Mouse (Mus musculus): Measurements from ENCODE around the gene Ifi208. TPM values are rescaled to one million over a fixed set of nuclear protein-coding genes. Genes with fewer than 3 reads are reported as not detected.
"Not testable (repeated sequence)": the region's sequence is repeated elsewhere in the genome, so short reads cannot be mapped to it uniquely, and the experiment has no call there.

Ifi208 gene
- polyA plus RNA-seq (2014; fragmentation: Nextera tagmentation; extraction: Ambion mirVana), result not detected in 2 replicates

DNA sequence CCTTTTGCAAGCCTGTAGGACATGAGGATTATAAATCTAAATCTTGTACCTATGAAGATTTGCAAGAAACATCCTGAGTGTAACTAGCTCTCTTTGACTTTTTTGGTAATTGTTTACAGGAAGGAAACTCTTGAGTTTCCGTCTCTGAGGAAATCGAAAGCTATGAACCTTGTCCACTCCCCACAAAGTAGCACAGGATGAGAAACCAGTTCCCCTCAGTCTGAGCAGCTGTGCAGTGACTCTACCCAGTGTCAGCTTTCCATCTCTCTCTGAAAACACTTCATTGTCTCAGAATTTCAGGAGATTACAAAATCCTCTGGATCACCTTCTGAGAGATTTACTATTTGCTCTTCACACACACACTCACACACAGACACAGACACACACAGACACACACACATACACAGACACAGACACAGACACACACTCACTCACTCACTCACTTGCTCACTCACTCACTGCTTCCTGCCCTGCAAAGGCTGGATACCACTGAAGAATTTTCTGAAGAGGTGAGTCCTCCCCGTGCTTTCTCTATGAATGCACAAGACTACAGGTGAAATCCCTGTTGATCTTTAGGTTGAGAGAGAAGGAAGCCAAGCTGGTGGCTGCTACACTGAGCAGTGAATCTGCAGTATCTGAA, at the start of gene Ifi208:
Ifi208 (plus strand) TSS at position 218 of the 640 bp plus-strand sequence.
- WGBS, result 50% methylated on average over 3 of the region's 3 CpGs
- H3K36me3 ChIP-seq (ENCODE audit: control insufficient read depth, insufficient read depth, low read length); ATAC-seq (replicated peaks; ENCODE audit: low FRiP score); DNase-seq (ENCODE audit: low spot score); H3K4me1 ChIP-seq (replicated peaks; ENCODE audit: control insufficient read depth, insufficient read depth, low read length); H3K4me2 ChIP-seq (ENCODE audit: low read depth, low read length, severe bottlenecking); H3K9me3 ChIP-seq (ENCODE audit: control insufficient read depth, low read length); H3K27me3 ChIP-seq (ENCODE audit: control insufficient read depth, insufficient read depth, low read length); H3K4me3 ChIP-seq (ENCODE audit: low read depth, low read length); H3K27ac ChIP-seq (ENCODE audit: low read depth, low read length); H3K9ac ChIP-seq (ENCODE audit: low read length): not testable (repeated sequence)

DNA sequence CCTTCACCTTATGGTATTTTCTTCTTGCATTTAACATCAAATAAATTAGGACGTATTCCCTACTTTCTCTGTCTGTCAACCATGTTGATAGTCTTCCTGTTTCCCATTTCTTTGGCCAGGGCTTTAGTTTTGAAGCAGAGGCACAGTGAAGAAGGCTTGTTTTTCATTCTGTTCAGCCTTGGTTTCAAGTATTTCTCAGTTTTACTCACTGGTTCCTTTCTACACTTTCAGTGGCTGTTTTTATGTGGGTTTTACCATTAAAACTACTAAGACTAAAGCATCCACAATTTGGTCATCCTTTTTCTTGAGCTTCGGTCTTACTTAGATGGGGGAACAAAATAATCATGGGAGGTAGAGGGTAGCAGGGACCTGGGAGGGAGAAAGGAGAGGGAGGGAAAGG, 49.4 kb upstream of the Ifi208 start:
- Histone ChIP-seq H3K4me2 (ENCODE audit: low read depth, low read length, severe bottlenecking) (no peak overlapping the region), H3K9me3 (ENCODE audit: control insufficient read depth, low read length) (no peaks in the 10 kb centered on the region), H3K27me3 (ENCODE audit: control insufficient read depth, insufficient read depth, low read length) (no peaks in the 10 kb centered on the region), H3K4me1 (replicated peaks; ENCODE audit: control insufficient read depth, insufficient read depth, low read length) (no peaks in the 10 kb centered on the region), H3K4me3 (ENCODE audit: low read depth, low read length) (no peak overlapping the region), H3K9ac (ENCODE audit: low read length) (no peak overlapping the region), H3K36me3 (ENCODE audit: control insufficient read depth, insufficient read depth, low read length) (no peaks in the 10 kb centered on the region), H3K27ac (ENCODE audit: low read depth, low read length) (no peak overlapping the region)
- 92% methylated on average over 2 of the region's 2 CpGs for WGBS
- ATAC-seq (replicated peaks; ENCODE audit: low FRiP score) (no peak), DNase-seq (ENCODE audit: low spot score) (no peak)

GRCm38 (mm10) chr1:173626686-173627085, 46.8 kb upstream of the Ifi208 start:
- no peak overlapping the region for H3K9ac ChIP-seq (ENCODE audit: low read length)
- no peak overlapping the region for H3K27ac ChIP-seq (ENCODE audit: low read depth, low read length)
- H3K4me3 ChIP-seq (ENCODE audit: low read depth, low read length), result no peak overlapping the region
- H3K27me3 ChIP-seq (ENCODE audit: control insufficient read depth, insufficient read depth, low read length), result no peaks in the 10 kb centered on the region
- no peaks in the 10 kb centered on the region for H3K4me1 ChIP-seq (replicated peaks; ENCODE audit: control insufficient read depth, insufficient read depth, low read length)
- DNase-seq (ENCODE audit: low spot score) (no peak), ATAC-seq (replicated peaks; ENCODE audit: low FRiP score) (no peak)
- H3K36me3 ChIP-seq (ENCODE audit: control insufficient read depth, insufficient read depth, low read length), result no peaks in the 10 kb centered on the region
- 88% methylated on average over 2 of the region's 2 CpGs for WGBS
- H3K9me3 ChIP-seq (ENCODE audit: control insufficient read depth, low read length), result no peaks in the 10 kb centered on the region
- H3K4me2 ChIP-seq (ENCODE audit: low read depth, low read length, severe bottlenecking), result no peak overlapping the region

GRCm38 (mm10) chr1:173630622-173631021, 42.9 kb upstream of the Ifi208 start, which contains the start of gene Ifi209:
Ifi209 (plus strand) TSS chr1:173630917.
- 87% methylated on average over 2 of the region's 2 CpGs for WGBS

GRCm38 (mm10) chr1:173633969-173634645, 39.4 kb upstream of the Ifi208 start:
- Histone ChIP-seq H3K36me3 (ENCODE audit: control insufficient read depth, insufficient read depth, low read length) (no peaks in the 10 kb centered on the region), H3K9ac (ENCODE audit: low read length) (no peak overlapping the region), H3K27me3 (ENCODE audit: control insufficient read depth, insufficient read depth, low read length) (no peaks in the 10 kb centered on the region), H3K4me1 (replicated peaks; ENCODE audit: control insufficient read depth, insufficient read depth, low read length) (no peaks in the 10 kb centered on the region), H3K4me3 (ENCODE audit: low read depth, low read length) (no peak overlapping the region), H3K9me3 (ENCODE audit: control insufficient read depth, low read length) (no peaks in the 10 kb centered on the region), H3K4me2 (ENCODE audit: low read depth, low read length, severe bottlenecking) (no peak overlapping the region), H3K27ac (ENCODE audit: low read depth, low read length) (no peak overlapping the region)
- no peak for DNase-seq (ENCODE audit: low spot score)
- 91% methylated on average over 5 of the region's 5 CpGs for WGBS
- ATAC-seq (replicated peaks; ENCODE audit: low FRiP score), result no peak

More at GRCm38 (mm10) chr1:173630622-173631021, 42.9 kb upstream of the Ifi208 start, which contains the start of gene Ifi209:
- H3K27ac ChIP-seq (ENCODE audit: low read depth, low read length); ATAC-seq (replicated peaks; ENCODE audit: low FRiP score); H3K4me2 ChIP-seq (ENCODE audit: low read depth, low read length, severe bottlenecking); DNase-seq (ENCODE audit: low spot score); H3K36me3 ChIP-seq (ENCODE audit: control insufficient read depth, insufficient read depth, low read length); H3K27me3 ChIP-seq (ENCODE audit: control insufficient read depth, insufficient read depth, low read length); H3K4me1 ChIP-seq (replicated peaks; ENCODE audit: control insufficient read depth, insufficient read depth, low read length); H3K9me3 ChIP-seq (ENCODE audit: control insufficient read depth, low read length); H3K4me3 ChIP-seq (ENCODE audit: low read depth, low read length); H3K9ac ChIP-seq (ENCODE audit: low read length): not testable (repeated sequence)

- no peak for ATAC-seq (replicated peaks; ENCODE audit: low FRiP score)
- no peak for DNase-seq (ENCODE audit: low spot score)
- Histone ChIP-seq H3K36me3 (ENCODE audit: control insufficient read depth, insufficient read depth, low read length) (no peaks in the 10 kb centered on the region), H3K9me3 (ENCODE audit: control insufficient read depth, low read length) (no peaks in the 10 kb centered on the region), H3K4me2 (ENCODE audit: low read depth, low read length, severe bottlenecking) (no peak overlapping the region), H3K4me1 (replicated peaks; ENCODE audit: control insufficient read depth, insufficient read depth, low read length) (no peaks in the 10 kb centered on the region), H3K27ac (ENCODE audit: low read depth, low read length) (no peak overlapping the region), H3K4me3 (ENCODE audit: low read depth, low read length) (no peak overlapping the region), H3K9ac (ENCODE audit: low read length) (no peak overlapping the region), H3K27me3 (ENCODE audit: control insufficient read depth, insufficient read depth, low read length) (no peaks in the 10 kb centered on the region)
- WGBS, result 76% methylated on average over 2 of the region's 2 CpGs
Measured at GRCm38 (mm10) chr1:173645393-173645792, 28.1 kb upstream of the Ifi208 start.

- H3K9ac ChIP-seq (ENCODE audit: low read length), result no peak overlapping the region
- H3K9me3 ChIP-seq (ENCODE audit: control insufficient read depth, low read length), result no peaks in the 10 kb centered on the region
- no peaks in the 10 kb centered on the region for H3K4me1 ChIP-seq (replicated peaks; ENCODE audit: control insufficient read depth, insufficient read depth, low read length)
- DNase-seq (ENCODE audit: low spot score) (no peak), ATAC-seq (replicated peaks; ENCODE audit: low FRiP score) (no peak)
- 83% methylated on average over 4 of the region's 4 CpGs for WGBS
- no peaks in the 10 kb centered on the region for H3K27me3 ChIP-seq (ENCODE audit: control insufficient read depth, insufficient read depth, low read length)
- H3K36me3 ChIP-seq (ENCODE audit: control insufficient read depth, insufficient read depth, low read length), result no peaks in the 10 kb centered on the region
- no peak overlapping the region for H3K4me2 ChIP-seq (ENCODE audit: low read depth, low read length, severe bottlenecking)
- H3K4me3 ChIP-seq (ENCODE audit: low read depth, low read length), result no peak overlapping the region
- H3K27ac ChIP-seq (ENCODE audit: low read depth, low read length), result no peak overlapping the region
Measured at GRCm38 (mm10) chr1:173657973-173658372, 15.5 kb upstream of the Ifi208 start.

GRCm38 (mm10) chr1:173678605-173679004, 5.1 kb downstream of the Ifi208 start:
- not testable (repeated sequence) for H3K27ac ChIP-seq (ENCODE audit: low read depth, low read length); H3K27me3 ChIP-seq (ENCODE audit: control insufficient read depth, insufficient read depth, low read length); H3K4me1 ChIP-seq (replicated peaks; ENCODE audit: control insufficient read depth, insufficient read depth, low read length); ATAC-seq (replicated peaks; ENCODE audit: low FRiP score); H3K36me3 ChIP-seq (ENCODE audit: control insufficient read depth, insufficient read depth, low read length); H3K9me3 ChIP-seq (ENCODE audit: control insufficient read depth, low read length); H3K4me2 ChIP-seq (ENCODE audit: low read depth, low read length, severe bottlenecking); H3K4me3 ChIP-seq (ENCODE audit: low read depth, low read length); DNase-seq (ENCODE audit: low spot score); H3K9ac ChIP-seq (ENCODE audit: low read length)
- 88% methylated on average over 1 of the region's 1 CpGs for WGBS

DNA sequence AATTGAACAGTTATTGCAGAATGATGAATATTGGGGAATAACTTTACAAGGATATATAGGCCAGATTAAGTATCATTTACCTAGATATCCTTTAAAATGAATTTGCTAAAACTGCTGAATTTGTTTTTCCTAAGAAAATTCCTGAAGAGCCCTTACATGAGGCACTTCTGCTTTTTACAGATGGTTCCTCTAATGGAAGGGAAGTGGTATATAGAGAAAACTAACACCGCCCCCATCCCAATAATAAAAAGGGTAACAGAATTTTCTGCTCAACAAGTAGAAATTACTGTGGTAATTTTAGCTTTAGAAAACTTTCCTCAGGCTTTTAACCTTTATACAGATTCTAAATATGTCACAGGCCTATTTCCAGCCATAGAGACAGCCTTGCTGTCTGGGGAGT, 20.8 kb downstream of the Ifi208 start:
- H3K36me3 ChIP-seq (ENCODE audit: control insufficient read depth, insufficient read depth, low read length), result no peaks in the 10 kb centered on the region
- no peaks in the 10 kb centered on the region for H3K9me3 ChIP-seq (ENCODE audit: control insufficient read depth, low read length)
- ATAC-seq (replicated peaks; ENCODE audit: low FRiP score), result no peak
- no peak overlapping the region for H3K27ac ChIP-seq (ENCODE audit: low read depth, low read length)
- no peaks in the 10 kb centered on the region for H3K27me3 ChIP-seq (ENCODE audit: control insufficient read depth, insufficient read depth, low read length)
- no peak overlapping the region for H3K4me2 ChIP-seq (ENCODE audit: low read depth, low read length, severe bottlenecking)
- no peak overlapping the region for H3K4me3 ChIP-seq (ENCODE audit: low read depth, low read length)
- 86% methylated on average over 1 of the region's 1 CpGs for WGBS
- no peaks in the 10 kb centered on the region for H3K4me1 ChIP-seq (replicated peaks; ENCODE audit: control insufficient read depth, insufficient read depth, low read length)
- DNase-seq (ENCODE audit: low spot score), result no peak
- no peak overlapping the region for H3K9ac ChIP-seq (ENCODE audit: low read length)

Measured in forebrain, embryonic 11.5 days (tissue).